Mouse (Mus musculus) limb, embryonic 11.5 days (tissue): ENCODE measurements around the gene Rab3il1. TPM values are rescaled to one million over a fixed set of nuclear protein-coding genes. Genes with fewer than 3 reads are reported as not detected.
A peak's percentile ranks its signal among the peaks of the same experiment; 100 is the strongest.

Source experiments
- ATAC-seq: fragments of 200-750 bp; cut with Nextera tagmentation; 2 replicates; pipeline ENCODE4 v1.8.0; 2017; ENCODE audit warnings: low read depth; ENCODE audit not compliant: insufficient number of reproducible peaks, low FRiP score, low TSS enrichment
- DNase-seq: peaks from one replicate; pipeline ENCODE4 v3.0.0-alpha.2; 2015; ENCODE audit warnings: low spot score
- H3K27ac ChIP-seq: fragments of 300-500 bp; sonication (generic); replicated peaks from 2 replicates; pipeline ENCODE4 v1.5.1; 2014; ENCODE audit warnings: low read depth, mild to moderate bottlenecking, low read length
- H3K27me3 ChIP-seq: fragments of 300-500 bp; sonication (generic); 2 replicates; pipeline ENCODE4 v1.6.1; 2014; ENCODE audit warnings: mild to moderate bottlenecking, low read length, mixed read lengths; ENCODE audit not compliant: control insufficient read depth, insufficient read depth
- H3K36me3 ChIP-seq: fragments of 300-500 bp; sonication (generic); 2 replicates; pipeline ENCODE4 v1.6.1; 2014; ENCODE audit warnings: mild to moderate bottlenecking, low read length, moderate library complexity, mixed read lengths; ENCODE audit not compliant: control insufficient read depth, insufficient read depth
- H3K4me1 ChIP-seq: fragments of 300-500 bp; sonication (generic); 2 replicates; pipeline ENCODE4 v1.6.1; 2014; ENCODE audit warnings: low read length, mixed read lengths; ENCODE audit not compliant: control insufficient read depth, insufficient read depth
- H3K4me2 ChIP-seq: fragments of 300-500 bp; sonication (generic); 2 replicates; pipeline ENCODE4 v1.6.1; 2014; ENCODE audit warnings: low read depth, mild to moderate bottlenecking, moderate library complexity; ENCODE audit not compliant: severe bottlenecking
- H3K4me3 ChIP-seq: fragments of 300-500 bp; sonication (generic); 2 replicates; pipeline ENCODE4 v1.5.1; 2014; ENCODE audit warnings: low read depth, low read length
- H3K9ac ChIP-seq: fragments of 300-500 bp; sonication (generic); 2 replicates; pipeline ENCODE4 v1.6.1; 2014; ENCODE audit warnings: mild to moderate bottlenecking, low read length
- H3K9me3 ChIP-seq: fragments of 300-500 bp; sonication (generic); 2 replicates; pipeline ENCODE4 v1.6.1; 2016; ENCODE audit warnings: low read length; ENCODE audit not compliant: control insufficient read depth
- WGBS: fragments of 180-500 bp; shearing (Covaris S2); extraction: QIAGEN DNeasy Blood & Tissue Kit; methylation state at CpG from one replicate; pipeline ENCODE4 v1.1.7; 2014; 5-methylcytosine and 5-hydroxymethylcytosine counted together
- polyA plus RNA-seq: library from polyadenylated mRNA; unstranded; fragments of >200 nt; fragmentation: Nextera tagmentation; extraction: Ambion mirVana; gene quantifications from 2 replicates; pipeline ENCODE4 v1.2.1, GENCODE M21; 2014

Rab3il1 gene
- polyA plus RNA-seq, 1 experiment from 2014 or later = 44.5 TPM

- Histone ChIP-seq H3K4me1 (peaks cover 19% of the 10 kb centered on the region), H3K36me3 (no peaks in the 10 kb centered on the region; the same call in 1 of the 2 replicates), H3K4me2 (no peak overlapping the region), H3K9me3 (no peaks in the 10 kb centered on the region), H3K27ac (no peak overlapping the region), H3K4me3 (no peak overlapping the region), H3K27me3 (no peaks in the 10 kb centered on the region), H3K9ac (no peak overlapping the region)
- WGBS = 79% methylated on average over 5 of the region's 5 CpGs
- ATAC-seq (no peak), DNase-seq (peak; percentile 60)
These were observed 21.2 kb downstream of the Rab3il1 start for GRCm38 (mm10) chr19:10022414-10023303.

- no peaks in the 10 kb centered on the region for H3K27me3 ChIP-seq
- DNase-seq = no peak
- 77% methylated on average over 9 of the region's 9 CpGs for WGBS
- no peaks in the 10 kb centered on the region for H3K9me3 ChIP-seq
- peaks cover 4% of the 10 kb centered on the region for H3K36me3 ChIP-seq
- H3K4me3 ChIP-seq = no peak overlapping the region
- ATAC-seq = no peak
- no peak overlapping the region for H3K27ac ChIP-seq
- H3K4me2 ChIP-seq = no peak overlapping the region
- peaks cover 15% of the 10 kb centered on the region for H3K4me1 ChIP-seq
- no peak overlapping the region for H3K9ac ChIP-seq
These were observed 21.9 kb downstream of the Rab3il1 start for GRCm38 (mm10) chr19:10023304-10023758.

- 27% methylated on average over 8 of the region's 8 CpGs for WGBS
- H3K9me3 ChIP-seq = no peaks in the 10 kb centered on the region
- DNase-seq (peak; percentile 32), ATAC-seq (no peak)
- no peak overlapping the region for H3K4me2 ChIP-seq
- H3K4me3 ChIP-seq = no peak overlapping the region
- no peaks in the 10 kb centered on the region for H3K27me3 ChIP-seq
- peaks cover 6% of the 10 kb centered on the region for H3K36me3 ChIP-seq
- H3K9ac ChIP-seq = no peak overlapping the region
- no peak overlapping the region for H3K27ac ChIP-seq
- 0 out of 2 replicates have a peak, but pooled peaks cover 3% of the 10 kb centered on the region for H3K4me1 ChIP-seq
These were observed 23.9 kb downstream of the Rab3il1 start for GRCm38 (mm10) chr19:10025169-10025875.

- peaks cover 6% of the 10 kb centered on the region for H3K36me3 ChIP-seq
These were observed 28.3 kb downstream of the Rab3il1 start for GRCm38 (mm10) chr19:10029746-10030145.

GRCm38 (mm10) chr19:10033211-10033973, 31.9 kb downstream of the Rab3il1 start:
- Histone ChIP-seq H3K27me3 (no peaks in the 10 kb centered on the region), H3K9ac (no peak overlapping the region), H3K27ac (no peak overlapping the region), H3K36me3 (peaks cover 2% of the 10 kb centered on the region; the same call in 1 of the 2 replicates), H3K4me2 (no peak overlapping the region), H3K9me3 (no peaks in the 10 kb centered on the region), H3K4me1 (no peaks in the 10 kb centered on the region), H3K4me3 (no peak overlapping the region)
- DNase-seq = peak; percentile 70
- ATAC-seq = 0 out of 2 replicates have a peak, but pooled peaks have one; percentile 36
- 43% methylated on average over 8 of the region's 8 CpGs for WGBS

More at GRCm38 (mm10) chr19:10029746-10030145, 28.3 kb downstream of the Rab3il1 start:
- H3K4me2 ChIP-seq = no peak overlapping the region
- no peaks in the 10 kb centered on the region for H3K9me3 ChIP-seq
- DNase-seq = no peak
- 0 out of 2 replicates have a peak, but pooled peaks cover 3% of the 10 kb centered on the region for H3K4me1 ChIP-seq
- H3K4me3 ChIP-seq = no peak overlapping the region
- H3K27me3 ChIP-seq = no peaks in the 10 kb centered on the region
- no peak for ATAC-seq
- no peak overlapping the region for H3K27ac ChIP-seq
- WGBS = 90% methylated on average over 2 of the region's 2 CpGs
- H3K9ac ChIP-seq = no peak overlapping the region

- Histone ChIP-seq H3K4me3 (no peak overlapping the region), H3K4me1 (no peaks in the 10 kb centered on the region), H3K27me3 (no peaks in the 10 kb centered on the region), H3K9me3 (no peaks in the 10 kb centered on the region), H3K27ac (no peak overlapping the region), H3K4me2 (no peak overlapping the region), H3K9ac (no peak overlapping the region), H3K36me3 (peaks cover 2% of the 10 kb centered on the region; the same call in 1 of the 2 replicates)
- WGBS = 92% methylated on average over 5 of the region's 5 CpGs
- DNase-seq = no peak
- ATAC-seq = no peak
These were observed 32.9 kb downstream of the Rab3il1 start for GRCm38 (mm10) chr19:10034356-10034755.

GRCm38 (mm10) chr19:10034785-10035447, 33.4 kb downstream of the Rab3il1 start:
- H3K4me2 ChIP-seq = no peak overlapping the region
- no peaks in the 10 kb centered on the region for H3K36me3 ChIP-seq
- 59% methylated on average over 8 of the region's 8 CpGs for WGBS
- H3K9me3 ChIP-seq = no peaks in the 10 kb centered on the region
- H3K27me3 ChIP-seq = no peaks in the 10 kb centered on the region
- DNase-seq = peak; percentile 92
- H3K4me3 ChIP-seq = no peak overlapping the region
- no peaks in the 10 kb centered on the region for H3K4me1 ChIP-seq
- no peak overlapping the region for H3K27ac ChIP-seq
- no peak overlapping the region for H3K9ac ChIP-seq
- ATAC-seq = peak; percentile 53
